Mouse (Mus musculus): ENCODE results near the gene Adgrg7. TPM values are rescaled to one million over a fixed set of nuclear protein-coding genes. Genes with fewer than 3 reads are reported as not detected.

Gene Adgrg7
- polyA plus RNA-seq, 1 experiment from 2014 or later: not detected

- 83% methylated on average over 7 of the region's 7 CpGs for WGBS
Measured at GRCm38 (mm10) chr16:56794383-56795144, 1.1 kb downstream of the Adgrg7 start.

DNA sequence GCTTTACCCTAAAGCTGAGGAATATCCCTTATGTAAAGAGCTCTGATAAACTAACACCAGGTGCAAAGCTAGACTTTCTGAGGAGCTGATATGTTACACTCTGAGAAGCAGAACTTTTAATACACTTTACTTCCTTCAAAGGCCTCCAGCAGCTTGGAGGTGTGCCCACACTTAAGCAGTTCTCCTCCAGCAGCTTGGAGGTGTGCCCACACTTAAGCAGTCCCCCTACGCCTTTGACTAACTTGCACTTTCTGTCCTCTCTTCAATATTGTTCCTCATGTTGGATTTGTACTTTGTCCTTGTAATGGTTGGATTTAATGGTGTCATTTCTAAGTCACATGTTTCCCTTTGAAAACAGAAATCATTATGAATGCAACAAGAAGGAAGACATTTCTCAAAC, 1.9 kb downstream of the Adgrg7 start:
- no peak overlapping the region for H3K27ac ChIP-seq (ENCODE audit: low read length)
- no peaks in the 10 kb centered on the region for H3K36me3 ChIP-seq (ENCODE audit: control insufficient read depth, insufficient read depth, low read length)
- no peaks in the 10 kb centered on the region for H3K4me1 ChIP-seq (replicated peaks; ENCODE audit: control insufficient read depth, insufficient read depth, low read length)
- H3K27me3 ChIP-seq (ENCODE audit: control insufficient read depth, insufficient read depth, low read depth, low read length): no peaks in the 10 kb centered on the region
- WGBS: 64% methylated on average over 1 of the region's 1 CpGs
- no peak overlapping the region for H3K4me2 ChIP-seq (ENCODE audit: low read depth, low read length)
- ATAC-seq (ENCODE audit: low read depth): no peak
- H3K9me3 ChIP-seq (ENCODE audit: control insufficient read depth, low read length): no peaks in the 10 kb centered on the region
- no peak overlapping the region for H3K4me3 ChIP-seq (ENCODE audit: low read length)
- no peak overlapping the region for H3K9ac ChIP-seq (ENCODE audit: low read length)

More at GRCm38 (mm10) chr16:56794383-56795144, 1.1 kb downstream of the Adgrg7 start:
- no peaks in the 10 kb centered on the region for H3K4me1 ChIP-seq (replicated peaks; ENCODE audit: control insufficient read depth, insufficient read depth, low read length)
- H3K4me2 ChIP-seq (ENCODE audit: low read depth, low read length): no peak overlapping the region
- no peak for ATAC-seq (ENCODE audit: low read depth)
- H3K9ac ChIP-seq (ENCODE audit: low read length): no peak overlapping the region
- no peak overlapping the region for H3K4me3 ChIP-seq (ENCODE audit: low read length)
- H3K36me3 ChIP-seq (ENCODE audit: control insufficient read depth, insufficient read depth, low read length): no peaks in the 10 kb centered on the region
- no peaks in the 10 kb centered on the region for H3K9me3 ChIP-seq (ENCODE audit: control insufficient read depth, low read length)
- H3K27ac ChIP-seq (ENCODE audit: low read length): no peak overlapping the region
- no peaks in the 10 kb centered on the region for H3K27me3 ChIP-seq (ENCODE audit: control insufficient read depth, insufficient read depth, low read depth, low read length)

GRCm38 (mm10) chr16:56785943-56786342, 9.7 kb downstream of the Adgrg7 start:
- no peak overlapping the region for H3K4me3 ChIP-seq (ENCODE audit: low read length)
- no peaks in the 10 kb centered on the region for H3K4me1 ChIP-seq (replicated peaks; ENCODE audit: control insufficient read depth, insufficient read depth, low read length)
- no peaks in the 10 kb centered on the region for H3K36me3 ChIP-seq (ENCODE audit: control insufficient read depth, insufficient read depth, low read length)
- H3K9ac ChIP-seq (ENCODE audit: low read length): no peak overlapping the region
- no peak overlapping the region for H3K27ac ChIP-seq (ENCODE audit: low read length)
- H3K27me3 ChIP-seq (ENCODE audit: control insufficient read depth, insufficient read depth, low read depth, low read length): no peaks in the 10 kb centered on the region
- WGBS: 86% methylated on average over 2 of the region's 2 CpGs
- no peak overlapping the region for H3K4me2 ChIP-seq (ENCODE audit: low read depth, low read length)
- no peak for ATAC-seq (ENCODE audit: low read depth)
- H3K9me3 ChIP-seq (ENCODE audit: control insufficient read depth, low read length): no peaks in the 10 kb centered on the region

DNA sequence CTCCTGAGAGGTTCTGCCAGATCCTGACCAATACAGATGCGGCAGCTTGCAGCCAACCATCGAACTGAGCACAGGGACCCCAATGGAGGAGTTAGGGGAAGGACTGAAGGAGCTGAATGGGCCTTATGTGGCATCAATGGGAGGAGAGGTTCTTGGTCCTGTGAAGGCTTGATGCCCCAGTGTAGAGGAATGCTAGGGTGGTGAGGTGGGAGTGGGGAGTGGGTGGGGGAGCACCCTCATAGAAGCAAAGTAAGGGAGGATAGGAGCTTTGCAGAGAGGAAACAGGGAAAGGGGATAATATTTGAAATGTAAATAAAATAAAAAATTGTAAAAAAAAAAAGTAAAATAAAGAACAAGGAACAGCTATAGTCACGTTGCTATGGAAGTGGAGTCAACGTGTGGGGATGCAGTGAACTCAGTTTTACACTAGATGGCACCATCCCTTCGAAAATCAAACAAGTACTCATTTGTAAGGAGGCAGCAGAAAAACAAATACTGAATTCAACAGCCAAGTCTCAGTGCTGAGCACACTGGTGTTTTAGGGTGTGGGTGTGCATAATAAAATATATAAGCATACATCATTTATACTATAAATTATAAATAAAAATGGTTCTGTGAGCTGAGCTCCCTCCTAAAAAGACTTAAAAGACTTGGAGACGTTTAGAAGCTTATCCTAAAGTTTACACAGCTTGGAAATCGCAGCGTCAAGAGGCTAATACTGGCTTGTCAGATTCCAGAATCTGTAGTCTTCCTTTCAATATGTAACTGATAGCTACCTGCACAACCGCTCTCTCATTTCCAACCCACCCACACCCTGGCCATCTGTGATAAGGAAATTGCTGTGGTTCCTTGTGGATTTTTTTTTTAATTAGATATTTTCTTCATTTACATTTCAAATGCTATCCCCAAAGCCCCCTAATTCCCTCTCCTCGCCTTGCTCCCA, 24.2 kb downstream of the Adgrg7 start:
- Histone ChIP-seq H3K9me3 (ENCODE audit: control insufficient read depth, low read length) (no peaks in the 10 kb centered on the region), H3K9ac (ENCODE audit: low read length) (no peak overlapping the region), H3K4me3 (ENCODE audit: low read length) (no peak overlapping the region), H3K27me3 (ENCODE audit: control insufficient read depth, insufficient read depth, low read depth, low read length) (no peaks in the 10 kb centered on the region), H3K4me1 (replicated peaks; ENCODE audit: control insufficient read depth, insufficient read depth, low read length) (no peaks in the 10 kb centered on the region), H3K36me3 (ENCODE audit: control insufficient read depth, insufficient read depth, low read length) (no peaks in the 10 kb centered on the region), H3K4me2 (ENCODE audit: low read depth, low read length) (no peak overlapping the region), H3K27ac (ENCODE audit: low read length) (no peak overlapping the region)
- 0 out of 2 replicates have a peak, but pooled peaks have one; percentile 20 for ATAC-seq (ENCODE audit: low read depth)
- WGBS: 36% methylated on average over 10 of the region's 10 CpGs

- no peak for ATAC-seq (ENCODE audit: low read depth)
- Histone ChIP-seq H3K36me3 (ENCODE audit: control insufficient read depth, insufficient read depth, low read length) (no peaks in the 10 kb centered on the region), H3K9ac (ENCODE audit: low read length) (no peak overlapping the region), H3K4me3 (ENCODE audit: low read length) (no peak overlapping the region), H3K4me1 (replicated peaks; ENCODE audit: control insufficient read depth, insufficient read depth, low read length) (no peaks in the 10 kb centered on the region), H3K4me2 (ENCODE audit: low read depth, low read length) (no peak overlapping the region), H3K27me3 (ENCODE audit: control insufficient read depth, insufficient read depth, low read depth, low read length) (no peaks in the 10 kb centered on the region), H3K9me3 (ENCODE audit: control insufficient read depth, low read length) (no peaks in the 10 kb centered on the region), H3K27ac (ENCODE audit: low read length) (no peak overlapping the region)
- WGBS: 13% methylated on average over 1 of the region's 1 CpGs
Measured at GRCm38 (mm10) chr16:56729060-56729459, 66.6 kb downstream of the Adgrg7 start.

- no peak overlapping the region for H3K9ac ChIP-seq (ENCODE audit: low read length)
- H3K27me3 ChIP-seq (ENCODE audit: control insufficient read depth, insufficient read depth, low read depth, low read length): no peaks in the 10 kb centered on the region
- H3K27ac ChIP-seq (ENCODE audit: low read length): no peak overlapping the region
- WGBS: 43% methylated on average over 10 of the region's 10 CpGs
- H3K9me3 ChIP-seq (ENCODE audit: control insufficient read depth, low read length): no peaks in the 10 kb centered on the region
- no peak overlapping the region for H3K4me3 ChIP-seq (ENCODE audit: low read length)
- peak; percentile 56 for ATAC-seq (ENCODE audit: low read depth)
- no peaks in the 10 kb centered on the region for H3K4me1 ChIP-seq (replicated peaks; ENCODE audit: control insufficient read depth, insufficient read depth, low read length)
- H3K4me2 ChIP-seq (ENCODE audit: low read depth, low read length): peak overlapping the region; percentile 4
- H3K36me3 ChIP-seq (ENCODE audit: control insufficient read depth, insufficient read depth, low read length): no peaks in the 10 kb centered on the region
Measured at GRCm38 (mm10) chr16:56724927-56725326, 70.7 kb downstream of the Adgrg7 start.

- 35% methylated on average over 4 of the region's 4 CpGs for WGBS
- H3K27ac ChIP-seq (ENCODE audit: low read length): no peak overlapping the region
- no peaks in the 10 kb centered on the region for H3K36me3 ChIP-seq (ENCODE audit: control insufficient read depth, insufficient read depth, low read length)
- H3K9me3 ChIP-seq (ENCODE audit: control insufficient read depth, low read length): no peaks in the 10 kb centered on the region
- no peak for ATAC-seq (ENCODE audit: low read depth)
- no peaks in the 10 kb centered on the region for H3K27me3 ChIP-seq (ENCODE audit: control insufficient read depth, insufficient read depth, low read depth, low read length)
- no peak overlapping the region for H3K4me3 ChIP-seq (ENCODE audit: low read length)
- no peak overlapping the region for H3K9ac ChIP-seq (ENCODE audit: low read length)
- H3K4me2 ChIP-seq (ENCODE audit: low read depth, low read length): no peak overlapping the region
- 0 out of 2 replicates have a peak, but pooled peaks cover 4% of the 10 kb centered on the region for H3K4me1 ChIP-seq (replicated peaks; ENCODE audit: control insufficient read depth, insufficient read depth, low read length)
Measured at GRCm38 (mm10) chr16:56722357-56722756, 73.3 kb downstream of the Adgrg7 start.

- no peak for ATAC-seq (ENCODE audit: low read depth)
- H3K4me1 ChIP-seq (replicated peaks; ENCODE audit: control insufficient read depth, insufficient read depth, low read length): peaks cover 18% of the 10 kb centered on the region; the same call in 1 of the 2 replicates
- no peak overlapping the region for H3K4me3 ChIP-seq (ENCODE audit: low read length)
- no peaks in the 10 kb centered on the region for H3K36me3 ChIP-seq (ENCODE audit: control insufficient read depth, insufficient read depth, low read length)
- no peaks in the 10 kb centered on the region for H3K27me3 ChIP-seq (ENCODE audit: control insufficient read depth, insufficient read depth, low read depth, low read length)
- H3K4me2 ChIP-seq (ENCODE audit: low read depth, low read length): no peak overlapping the region
- no peak overlapping the region for H3K27ac ChIP-seq (ENCODE audit: low read length)
- H3K9me3 ChIP-seq (ENCODE audit: control insufficient read depth, low read length): no peaks in the 10 kb centered on the region
- H3K9ac ChIP-seq (ENCODE audit: low read length): no peak overlapping the region
Measured at GRCm38 (mm10) chr16:56719031-56719430, 76.6 kb downstream of the Adgrg7 start.

Data from lung, embryonic 16.5 days (tissue).